Mouse (Mus musculus): ENCODE results near the gene Pgpep1l.
"Not testable (repeated sequence)": the region's sequence is repeated elsewhere in the genome, so short reads cannot be mapped to it uniquely, and the experiment has no call there.

The Pgpep1l gene

GRCm38 (mm10) chr7:68282304-68283132, 18.5 kb upstream of the Pgpep1l start:
- no peak for DNase-seq (ENCODE audit: low spot score)

GRCm38 (mm10) chr7:68281341-68281740, 17.3 kb upstream of the Pgpep1l start:
- no peak for DNase-seq (ENCODE audit: low spot score)

GRCm38 (mm10) chr7:68280352-68280869, 16.4 kb upstream of the Pgpep1l start:
- peak; percentile 41 for DNase-seq (ENCODE audit: low spot score)

GRCm38 (mm10) chr7:68279481-68279880, 15.4 kb upstream of the Pgpep1l start:
- no peak for DNase-seq (ENCODE audit: low spot score)

- DNase-seq (ENCODE audit: low spot score): no peak
Measured at GRCm38 (mm10) chr7:68278908-68279307, 14.9 kb upstream of the Pgpep1l start.

- no peak for DNase-seq (ENCODE audit: low spot score)
Measured at GRCm38 (mm10) chr7:68278385-68278784, 14.4 kb upstream of the Pgpep1l start.

- DNase-seq (ENCODE audit: low spot score): no peak
Measured at GRCm38 (mm10) chr7:68277897-68278270, 13.9 kb upstream of the Pgpep1l start.

GRCm38 (mm10) chr7:68277054-68277896, 13.2 kb upstream of the Pgpep1l start:
- no peak for DNase-seq (ENCODE audit: low spot score)

- DNase-seq (ENCODE audit: low spot score): no peak
Measured at GRCm38 (mm10) chr7:68275838-68276731, 12.1 kb upstream of the Pgpep1l start.

GRCm38 (mm10) chr7:68275445-68275837, 11.4 kb upstream of the Pgpep1l start:
- DNase-seq (ENCODE audit: low spot score): not testable (repeated sequence)

- no peak for DNase-seq (ENCODE audit: low spot score)
Measured at GRCm38 (mm10) chr7:68274951-68275350, 10.9 kb upstream of the Pgpep1l start.

- no peak for DNase-seq (ENCODE audit: low spot score)
Measured at GRCm38 (mm10) chr7:68274218-68274617, 10.2 kb upstream of the Pgpep1l start.

GRCm38 (mm10) chr7:68273515-68273914, 9.5 kb upstream of the Pgpep1l start, which contains the start of gene Fam169b:
TSS of gene Fam169b (plus strand) at chr7:68273839.
- DNase-seq (ENCODE audit: low spot score): no peak

- DNase-seq (ENCODE audit: low spot score): no peak
Measured at GRCm38 (mm10) chr7:68272607-68273006, 8.6 kb upstream of the Pgpep1l start.

GRCm38 (mm10) chr7:68271816-68272215, 7.8 kb upstream of the Pgpep1l start:
- DNase-seq (ENCODE audit: low spot score): no peak

- no peak for DNase-seq (ENCODE audit: low spot score)
Measured at GRCm38 (mm10) chr7:68270551-68270950, 6.5 kb upstream of the Pgpep1l start.

GRCm38 (mm10) chr7:68266691-68267090, 2.7 kb upstream of the Pgpep1l start:
- peak; percentile 8 for DNase-seq (ENCODE audit: low spot score)

GRCm38 (mm10) chr7:68265391-68265790, 1.4 kb upstream of the Pgpep1l start:
- no peak for DNase-seq (ENCODE audit: low spot score)

GRCm38 (mm10) chr7:68264531-68264930, 498 bp upstream of the Pgpep1l start:
- no peak for DNase-seq (ENCODE audit: low spot score)

GRCm38 (mm10) chr7:68263346-68264027, 546 bp downstream of the Pgpep1l start:
- no peak for DNase-seq (ENCODE audit: low spot score)

GRCm38 (mm10) chr7:68262612-68263200, 1.3 kb downstream of the Pgpep1l start:
- DNase-seq (ENCODE audit: low spot score): peak; percentile 7

Measured in adipocyte (in vitro differentiated cells).